Mouse (Mus musculus): Measurements from ENCODE around the gene Cacng7. TPM values are rescaled to one million over a fixed set of nuclear protein-coding genes. Genes with fewer than 3 reads are reported as not detected.
"Not testable (repeated sequence)": the region's sequence is repeated elsewhere in the genome, so short reads cannot be mapped to it uniquely, and the experiment has no call there.

Cacng7 gene
- polyA plus RNA-seq, 1 experiment from 2014 or later: 0.69 TPM

DNA sequence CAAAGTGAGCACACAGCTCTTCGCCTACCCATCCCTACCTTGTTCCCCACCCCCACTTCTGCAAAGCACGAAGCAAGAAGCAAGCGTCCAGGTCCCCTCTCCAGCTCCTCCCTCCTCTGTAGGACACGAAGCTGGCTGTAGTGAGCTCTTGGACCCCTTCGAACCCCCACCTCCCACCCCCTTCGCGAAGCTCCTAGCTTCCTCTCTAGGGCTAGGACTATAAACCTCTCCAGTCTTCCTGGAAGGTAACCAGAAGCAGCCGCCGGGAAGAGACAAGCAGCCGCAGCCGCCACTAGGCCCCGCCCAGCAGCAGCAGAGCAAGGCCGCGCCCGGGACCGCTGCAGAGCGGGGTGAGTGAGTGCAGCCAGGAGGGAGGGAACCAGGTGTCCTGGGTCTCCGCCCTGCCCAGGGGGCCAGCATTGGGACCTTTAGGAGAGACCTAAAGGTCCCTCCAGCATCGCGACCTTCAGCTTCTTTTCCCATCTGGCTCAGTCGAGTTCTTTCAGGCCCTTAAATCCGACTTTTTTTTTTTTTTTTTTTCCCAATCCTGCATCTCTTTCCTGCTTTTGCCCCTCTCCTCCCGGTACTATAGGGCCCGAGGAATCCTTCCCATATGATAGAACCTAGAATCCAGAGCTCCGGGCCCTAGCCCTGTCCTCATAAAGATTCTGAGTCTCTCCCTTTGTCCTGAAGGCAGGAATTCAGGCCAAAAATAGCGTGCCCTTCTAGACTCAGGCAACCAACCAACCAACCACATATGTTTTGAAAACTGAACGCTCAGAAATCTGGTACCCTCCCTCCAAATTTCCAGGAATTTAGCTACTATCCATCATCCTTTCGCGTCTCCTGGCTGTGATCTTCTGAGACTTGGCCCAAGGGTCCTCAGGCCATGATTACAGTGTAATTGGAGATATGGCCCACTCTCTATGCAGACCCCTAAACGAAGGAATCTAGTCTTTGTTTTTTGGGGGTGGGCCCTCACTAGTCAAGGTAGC, 43.5 kb upstream of the Cacng7 start, which contains the start of the genes Myadm and Prkcg:
Gene Myadm (plus strand): TSS at position 105 of the 995 bp plus-strand sequence.
Gene Prkcg (plus strand): TSS at position 204 of the 995 bp plus-strand sequence.
- Histone ChIP-seq H3K4me1 (replicated peaks; ENCODE audit: control insufficient read depth, insufficient read depth) (no peaks in the 10 kb centered on the region; the same call in 1 of the 2 replicates), H3K9me3 (ENCODE audit: control insufficient read depth, low read length) (no peaks in the 10 kb centered on the region), H3K27ac (replicated peaks) (peak within 1 kb of the TSS; percentile 96), H3K9ac (ENCODE audit: low read length) (peak within 1 kb of the TSS; percentile 61), H3K27me3 (ENCODE audit: control insufficient read depth, insufficient read depth, low read length) (no peaks in the 10 kb centered on the region), H3K4me3 (ENCODE audit: low read depth, low read length) (peak within 1 kb of the TSS; percentile 65), H3K36me3 (ENCODE audit: control insufficient read depth, insufficient read depth, low read length) (no peaks in the 10 kb centered on the region), H3K4me2 (replicated peaks; ENCODE audit: low read depth) (peak within 1 kb of the TSS; percentile 71)
- DNase-seq (ENCODE audit: low spot score) (peak; percentile 90), ATAC-seq (ENCODE audit: low FRiP score, low TSS enrichment) (peak; percentile 35)
- WGBS: 1% methylated on average over 30 of the region's 30 CpGs
- TF ChIP-seq CTCF (IDR thresholded peaks at IDR 0.05; ENCODE audit: low read depth): peak; percentile 13; the same call in 1 of the 2 replicates
- no peak for TF ChIP-seq EP300 (optimal IDR thresholded peaks at IDR 0.05)

- DNase-seq (ENCODE audit: low spot score) (peak; percentile 97), ATAC-seq (ENCODE audit: low FRiP score, low TSS enrichment) (peak; percentile 87)
- TF ChIP-seq EP300 (optimal IDR thresholded peaks at IDR 0.05): no peak
- TF ChIP-seq CTCF (IDR thresholded peaks at IDR 0.05; ENCODE audit: low read depth): 0 out of 2 replicates have a peak, but pooled peaks have one; percentile 7
- Histone ChIP-seq H3K4me1 (replicated peaks; ENCODE audit: control insufficient read depth, insufficient read depth) (no peaks in the 10 kb centered on the region; the same call in 1 of the 2 replicates), H3K4me2 (replicated peaks; ENCODE audit: low read depth) (peak overlapping the region; percentile 71), H3K27me3 (ENCODE audit: control insufficient read depth, insufficient read depth, low read length) (no peaks in the 10 kb centered on the region), H3K27ac (replicated peaks) (peak overlapping the region; percentile 96), H3K9ac (ENCODE audit: low read length) (peak overlapping the region; percentile 75), H3K4me3 (ENCODE audit: low read depth, low read length) (peak overlapping the region; percentile 65), H3K36me3 (ENCODE audit: control insufficient read depth, insufficient read depth, low read length) (no peaks in the 10 kb centered on the region), H3K9me3 (ENCODE audit: control insufficient read depth, low read length) (no peaks in the 10 kb centered on the region)
- WGBS: 1% methylated on average over 18 of the region's 18 CpGs
Measured at GRCm38 (mm10) chr7:3290257-3291033, 42.3 kb upstream of the Cacng7 start.

DNA sequence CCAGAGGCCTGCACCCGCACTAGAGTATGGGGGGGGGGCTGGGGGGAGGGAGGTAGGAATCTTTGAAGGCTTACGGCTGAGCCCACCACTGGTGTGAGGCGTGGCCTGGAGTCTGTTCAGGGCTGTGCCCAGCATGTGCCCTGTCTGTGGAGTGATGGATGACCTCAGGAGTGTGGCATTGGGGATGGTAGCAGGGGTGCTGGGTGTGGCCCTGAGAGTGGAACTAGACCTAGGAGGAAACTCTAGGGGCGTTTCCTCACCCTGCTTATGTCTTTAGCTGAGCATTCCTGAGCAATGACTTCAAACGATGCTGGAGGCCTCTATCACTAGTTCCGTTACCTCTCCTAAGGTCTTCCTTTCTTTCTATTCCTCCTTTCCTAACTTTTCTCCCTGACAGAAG, 41.6 kb upstream of the Cacng7 start:
- Histone ChIP-seq H3K4me1 (replicated peaks; ENCODE audit: control insufficient read depth, insufficient read depth) (no peaks in the 10 kb centered on the region; the same call in 1 of the 2 replicates), H3K9ac (ENCODE audit: low read length) (peak overlapping the region; percentile 75), H3K4me2 (replicated peaks; ENCODE audit: low read depth) (peak overlapping the region; percentile 71), H3K4me3 (ENCODE audit: low read depth, low read length) (peak overlapping the region; percentile 65), H3K36me3 (ENCODE audit: control insufficient read depth, insufficient read depth, low read length) (no peaks in the 10 kb centered on the region), H3K27me3 (ENCODE audit: control insufficient read depth, insufficient read depth, low read length) (no peaks in the 10 kb centered on the region), H3K9me3 (ENCODE audit: control insufficient read depth, low read length) (no peaks in the 10 kb centered on the region), H3K27ac (replicated peaks) (peak overlapping the region; percentile 96)
- ATAC-seq (ENCODE audit: low FRiP score, low TSS enrichment) (peak; percentile 18), DNase-seq (ENCODE audit: low spot score) (peak; percentile 62)
- WGBS: 7% methylated on average over 6 of the region's 6 CpGs
- TF ChIP-seq CTCF (IDR thresholded peaks at IDR 0.05; ENCODE audit: low read depth): no peak
- no peak for TF ChIP-seq EP300 (optimal IDR thresholded peaks at IDR 0.05)

DNA sequence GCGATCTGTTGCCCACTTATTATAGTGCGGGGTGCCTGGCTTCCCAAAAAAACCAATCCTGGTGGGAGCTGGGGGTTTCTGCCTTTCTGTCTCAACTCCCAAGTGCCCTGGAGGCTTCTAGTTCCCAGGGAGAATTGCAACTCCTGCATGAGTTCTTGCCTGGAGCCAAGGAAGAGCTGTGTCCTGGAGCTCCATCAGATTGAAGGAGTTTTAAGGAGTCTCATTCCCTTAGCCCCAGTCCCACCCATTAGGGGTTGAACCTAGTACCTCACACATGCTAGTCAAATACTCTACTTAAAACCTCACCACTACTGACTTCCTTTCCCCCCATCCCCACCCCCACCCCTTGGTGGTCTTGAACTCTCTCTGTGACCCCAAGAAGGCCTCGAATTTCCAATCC, 41.0 kb upstream of the Cacng7 start:
- peak overlapping the region; percentile 96 for H3K27ac ChIP-seq (replicated peaks)
- DNase-seq (ENCODE audit: low spot score) (no peak), ATAC-seq (ENCODE audit: low FRiP score, low TSS enrichment) (no peak)
- WGBS: 50% methylated on average over 3 of the region's 3 CpGs
- peak overlapping the region; percentile 71 for H3K4me2 ChIP-seq (replicated peaks; ENCODE audit: low read depth)
- peak overlapping the region; percentile 75; the same call in 1 of the 2 replicates for H3K9ac ChIP-seq (ENCODE audit: low read length)
- peak overlapping the region; percentile 65 for H3K4me3 ChIP-seq (ENCODE audit: low read depth, low read length)
- H3K36me3 ChIP-seq (ENCODE audit: control insufficient read depth, insufficient read depth, low read length): peaks cover 3% of the 10 kb centered on the region; the same call in 1 of the 2 replicates
- no peaks in the 10 kb centered on the region for H3K9me3 ChIP-seq (ENCODE audit: control insufficient read depth, low read length)
- TF ChIP-seq CTCF (IDR thresholded peaks at IDR 0.05; ENCODE audit: low read depth): no peak
- no peak for TF ChIP-seq EP300 (optimal IDR thresholded peaks at IDR 0.05)
- H3K27me3 ChIP-seq (ENCODE audit: control insufficient read depth, insufficient read depth, low read length): no peaks in the 10 kb centered on the region
- no peaks in the 10 kb centered on the region; the same call in 1 of the 2 replicates for H3K4me1 ChIP-seq (replicated peaks; ENCODE audit: control insufficient read depth, insufficient read depth)

GRCm38 (mm10) chr7:3292271-3292670, 40.5 kb upstream of the Cacng7 start:
- Histone ChIP-seq H3K27ac (replicated peaks) (peak overlapping the region; percentile 96), H3K9ac (ENCODE audit: low read length) (peak overlapping the region; percentile 31; the same call in 1 of the 2 replicates), H3K4me2 (replicated peaks; ENCODE audit: low read depth) (peak overlapping the region; percentile 71), H3K4me3 (ENCODE audit: low read depth, low read length) (peak overlapping the region; percentile 65)
- not testable (repeated sequence) for ATAC-seq (ENCODE audit: low FRiP score, low TSS enrichment); H3K9me3 ChIP-seq (ENCODE audit: control insufficient read depth, low read length); H3K36me3 ChIP-seq (ENCODE audit: control insufficient read depth, insufficient read depth, low read length); DNase-seq (ENCODE audit: low spot score); H3K4me1 ChIP-seq (replicated peaks; ENCODE audit: control insufficient read depth, insufficient read depth); H3K27me3 ChIP-seq (ENCODE audit: control insufficient read depth, insufficient read depth, low read length)
- 42% methylated on average over 10 of the region's 12 CpGs for WGBS
